Mouse (Mus musculus) layer of hippocampus, postnatal 25 days (tissue): ENCODE measurements around the gene Fzd1. TPM values are rescaled to one million over a fixed set of nuclear protein-coding genes. Genes with fewer than 3 reads are reported as not detected.
A peak's percentile ranks its signal among the peaks of the same experiment; 100 is the strongest.

ENCODE experiments used
- DNase-seq, 2 experiments: peaks; one replicate each; pipeline ENCODE4 v3.0.0; 2022; ENCODE audit warnings: mixed read lengths in 2 of 2, low spot score in 1 of 2; ENCODE audit errors: extremely low spot score in 1 of 2
- total RNA-seq, 2 experiments: library from RNA; stranded (reverse); gene quantifications; 2 replicates each; pipeline ENCODE4 v1.2.3; 2021

The Fzd1 gene
- total RNA-seq: 10 to 100 TPM; 11.4 to 13.3 TPM

GRCm38 (mm10) chr5:4757902-4758301 is at the start of gene Fzd1:
Gene Fzd1 (minus strand): TSS chr5:4758035.
- peak; percentile 77 to 79 for DNase-seq

GRCm38 (mm10) chr5:4805228-4805627 is 47.4 kb upstream of the Fzd1 start:
- DNase-seq: no peak

- DNase-seq: no peak
These were observed 45.9 kb upstream of the Fzd1 start for GRCm38 (mm10) chr5:4803708-4804107.

GRCm38 (mm10) chr5:4801971-4802370 is 44.1 kb upstream of the Fzd1 start:
- no peak for DNase-seq

- no peak for DNase-seq
These were observed 43.4 kb upstream of the Fzd1 start for GRCm38 (mm10) chr5:4801096-4801850.

GRCm38 (mm10) chr5:4791219-4791618 is 33.4 kb upstream of the Fzd1 start:
- no peak for DNase-seq

- no peak for DNase-seq
These were observed 32.4 kb upstream of the Fzd1 start for GRCm38 (mm10) chr5:4790265-4790664.

GRCm38 (mm10) chr5:4788484-4788883 is 30.6 kb upstream of the Fzd1 start:
- DNase-seq: no peak

GRCm38 (mm10) chr5:4786816-4787215 is 29.0 kb upstream of the Fzd1 start:
- DNase-seq: no peak

- no peak for DNase-seq
These were observed 20.4 kb upstream of the Fzd1 start for GRCm38 (mm10) chr5:4778274-4778673.

- DNase-seq: no peak
These were observed 18.7 kb upstream of the Fzd1 start for GRCm38 (mm10) chr5:4776495-4776894.

- no peak for DNase-seq
These were observed 15.4 kb upstream of the Fzd1 start for GRCm38 (mm10) chr5:4773090-4773772.

GRCm38 (mm10) chr5:4770609-4771008 is 12.8 kb upstream of the Fzd1 start:
- no peak for DNase-seq

- no peak for DNase-seq
These were observed 10.1 kb upstream of the Fzd1 start for GRCm38 (mm10) chr5:4767896-4768295.

- DNase-seq: no peak
These were observed 8.9 kb upstream of the Fzd1 start for GRCm38 (mm10) chr5:4766719-4767118.

GRCm38 (mm10) chr5:4761891-4762290 is 4.1 kb upstream of the Fzd1 start:
- no peak for DNase-seq

- no peak for DNase-seq
These were observed 671 bp upstream of the Fzd1 start for GRCm38 (mm10) chr5:4758331-4759080.

GRCm38 (mm10) chr5:4756871-4757711 is 744 bp downstream of the Fzd1 start:
- peak; percentile 39 to 47 for DNase-seq

- peak; percentile 26 to 34 for DNase-seq
These were observed 1.7 kb downstream of the Fzd1 start for GRCm38 (mm10) chr5:4756001-4756681.

- DNase-seq: no peak
These were observed 2.5 kb downstream of the Fzd1 start for GRCm38 (mm10) chr5:4755326-4755725.
